Mouse (Mus musculus): ENCODE results near the gene Agtpbp1. TPM values are rescaled to one million over a fixed set of nuclear protein-coding genes. Genes with fewer than 3 reads are reported as not detected.

Agtpbp1 gene
- polyA plus RNA-seq (2012; rRNA removed), result 61.7 and 66.3 TPM in 2 replicates

GRCm38 (mm10) chr13:59584947-59585647 lies at the start of gene Agtpbp1, which contains the start of gene Naa35:
TSS of gene Agtpbp1 (minus strand) at chr13:59585227.
TSS of gene Naa35 (plus strand) at chr13:59585259.

Other genes with a start within 250 kb of the Agtpbp1 start
- 112 and 114 TPM in 2 replicates for gene Naa35, start within 50 bp of the Agtpbp1 start, polyA plus RNA-seq (2012; rRNA removed)
- gene Golm1, start 90.6 kb upstream of the Agtpbp1 start, polyA plus RNA-seq (2012; rRNA removed), result 12.1 and 14.7 TPM in 2 replicates
- not detected in 2 replicates for gene 4921517D22Rik, start 108.9 kb upstream of the Agtpbp1 start, polyA plus RNA-seq (2012; rRNA removed)
- 0.01 and 0.03 TPM in 2 replicates for gene Spata31d1a, start 125.1 kb upstream of the Agtpbp1 start, polyA plus RNA-seq (2012; rRNA removed)
- gene Spata31d1b, start 127.1 kb upstream of the Agtpbp1 start, polyA plus RNA-seq (2012; rRNA removed), result 0.03 TPM in 2 replicates
- not detected in 2 replicates for gene Spata31d1d, start 146.5 kb upstream of the Agtpbp1 start, polyA plus RNA-seq (2012; rRNA removed)
- gene 1700014D04Rik, start 161.5 kb upstream of the Agtpbp1 start, polyA plus RNA-seq (2012; rRNA removed), result 0.11 and 0.23 TPM in 2 replicates
- 132 and 140 TPM in 2 replicates for gene Isca1, start 184.6 kb upstream of the Agtpbp1 start, polyA plus RNA-seq (2012; rRNA removed)
- 0.76 TPM in 1 of 2 replicates, not detected in the other for gene Gm49354, start 197.0 kb upstream of the Agtpbp1 start, polyA plus RNA-seq (2012; rRNA removed)
- gene Tut7, start 237.9 kb upstream of the Agtpbp1 start, polyA plus RNA-seq (2012; rRNA removed), result 34.1 and 35.5 TPM in 2 replicates

Measured in central nervous system, embryonic 18 days (tissue).